Mouse (Mus musculus): ENCODE data around the gene Ston2. TPM values are rescaled to one million over a fixed set of nuclear protein-coding genes. Genes with fewer than 3 reads are reported as not detected.

The Ston2 gene
- polyA plus RNA-seq, 1 experiment, result 12.3 TPM

DNA sequence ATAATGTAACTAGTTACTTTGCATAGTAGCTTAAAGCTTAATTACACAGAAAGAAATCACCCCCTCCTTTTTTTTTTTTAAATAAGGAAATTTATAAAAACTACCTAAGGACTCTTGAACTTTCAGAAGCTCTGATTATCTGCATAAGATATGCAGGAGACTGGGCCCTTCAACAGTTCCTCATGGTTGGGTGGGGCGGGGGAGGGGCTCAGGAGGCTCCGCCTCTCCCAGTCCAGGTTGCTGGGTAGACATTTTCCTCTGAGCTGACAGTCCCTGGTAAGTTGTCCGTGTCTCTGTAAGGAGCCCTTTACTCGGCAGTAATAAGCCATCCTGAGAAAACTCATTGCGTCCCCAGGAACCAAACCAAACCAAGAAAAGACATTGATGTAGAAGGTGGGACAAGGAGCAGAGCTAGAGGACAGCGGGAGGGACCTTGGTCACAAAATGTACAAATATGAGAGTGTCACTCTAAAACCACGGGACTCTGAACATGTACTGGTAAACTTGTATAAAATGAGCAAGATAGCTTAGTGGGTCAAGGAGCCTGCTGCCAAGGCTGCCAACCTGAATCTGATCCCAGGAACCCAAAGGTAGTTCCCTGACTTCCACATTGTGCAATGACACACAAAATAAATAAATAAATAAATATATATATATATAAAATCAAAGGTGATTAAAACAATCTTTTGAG is 88.6 kb downstream of the Ston2 start:
- Histone ChIP-seq H3K79me2 (ENCODE audit: control insufficient read depth, insufficient read depth) (no peaks in the 10 kb centered on the region), H3K4me2 (ENCODE audit: low read depth) (no peak overlapping the region), H3K4me3 (no peak overlapping the region), H3ac (ENCODE audit: control insufficient read depth, insufficient read length) (no peak overlapping the region), H3K36me3 (ENCODE audit: control insufficient read depth, insufficient read depth) (no peaks in the 10 kb centered on the region), H3K27me3 (ENCODE audit: control insufficient read depth, insufficient read depth, insufficient read length) (no peaks in the 10 kb centered on the region)
- TF ChIP-seq CEBPB (IDR thresholded peaks at IDR 0.05; ENCODE audit: insufficient read depth, poor library complexity, severe bottlenecking), result no peak
- no peak for TF ChIP-seq POLR2A (IDR thresholded peaks at IDR 0.05; ENCODE audit: insufficient read length, low read depth)
- TF ChIP-seq USF1 (IDR thresholded peaks at IDR 0.05; ENCODE audit: low read depth), result no peak
- TF ChIP-seq E2F4 (IDR thresholded peaks at IDR 0.05; ENCODE audit: insufficient read depth), result no peak
- TF ChIP-seq MYOD1 (IDR thresholded peaks at IDR 0.05; ENCODE audit: control insufficient read depth in 1 of 3, insufficient read length in 2 of 3, low read depth in 2 of 3), result no peak
- TF ChIP-seq TCF3 (IDR thresholded peaks at IDR 0.05; ENCODE audit: insufficient read length, low read depth), result no peak
- no peak for TF ChIP-seq TCF12 (IDR thresholded peaks at IDR 0.05; ENCODE audit: insufficient read depth, poor library complexity, severe bottlenecking)

DNA sequence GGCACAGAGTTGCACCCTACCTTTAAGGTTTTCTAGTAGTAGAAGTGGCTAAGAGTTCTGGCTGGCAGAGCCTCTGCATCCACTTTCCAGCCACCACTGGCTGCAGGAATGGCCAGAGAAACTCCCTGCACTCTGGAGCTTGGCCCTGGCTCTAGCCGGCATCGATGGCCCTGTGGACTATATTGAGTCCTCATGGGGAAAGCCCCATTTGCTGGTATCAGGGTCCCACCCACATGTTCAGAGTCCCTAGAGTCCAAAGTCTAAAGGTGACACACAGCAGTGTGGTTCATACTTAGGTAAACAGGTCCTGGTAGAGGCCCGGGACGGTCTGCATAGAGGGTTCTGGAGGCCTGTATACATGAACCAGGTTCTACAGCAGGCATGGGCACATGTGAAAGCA is 92.0 kb downstream of the Ston2 start:
- TF ChIP-seq E2F4 (IDR thresholded peaks at IDR 0.05; ENCODE audit: insufficient read depth) (no peak), MYOG (IDR thresholded peaks at IDR 0.05; ENCODE audit: control insufficient read depth in 1 of 3, insufficient read depth in 1 of 3, insufficient read length in 2 of 3, low read depth in 2 of 3) (no peak), CEBPB (IDR thresholded peaks at IDR 0.05; ENCODE audit: insufficient read depth, poor library complexity, severe bottlenecking) (no peak), TCF3 (IDR thresholded peaks at IDR 0.05; ENCODE audit: insufficient read length, low read depth) (no peak), TCF12 (IDR thresholded peaks at IDR 0.05; ENCODE audit: insufficient read depth, poor library complexity, severe bottlenecking) (no peak), SRF (IDR thresholded peaks at IDR 0.05; ENCODE audit: control insufficient read depth, insufficient read length, low read depth) (no peak), MYOD1 (IDR thresholded peaks at IDR 0.05; ENCODE audit: control insufficient read depth in 1 of 3, insufficient read length in 2 of 3, low read depth in 2 of 3) (no peak), POLR2AphosphoS2 (IDR thresholded peaks at IDR 0.05; ENCODE audit: insufficient read length, low read depth) (no peak), REST (IDR thresholded peaks at IDR 0.05; ENCODE audit: insufficient read depth, insufficient read length) (no peak), USF1 (IDR thresholded peaks at IDR 0.05; ENCODE audit: low read depth) (no peak), POLR2A (IDR thresholded peaks at IDR 0.05; ENCODE audit: insufficient read length, low read depth) (no peak)
- Histone ChIP-seq H3K4me3 (no peak overlapping the region), H3K36me3 (ENCODE audit: control insufficient read depth, insufficient read depth) (no peaks in the 10 kb centered on the region), H3K27me3 (ENCODE audit: control insufficient read depth, insufficient read depth, insufficient read length) (no peaks in the 10 kb centered on the region), H3K4me2 (ENCODE audit: low read depth) (no peak overlapping the region), H3K79me2 (ENCODE audit: control insufficient read depth, insufficient read depth) (no peaks in the 10 kb centered on the region), H3ac (ENCODE audit: control insufficient read depth, insufficient read length) (no peak overlapping the region)

DNA sequence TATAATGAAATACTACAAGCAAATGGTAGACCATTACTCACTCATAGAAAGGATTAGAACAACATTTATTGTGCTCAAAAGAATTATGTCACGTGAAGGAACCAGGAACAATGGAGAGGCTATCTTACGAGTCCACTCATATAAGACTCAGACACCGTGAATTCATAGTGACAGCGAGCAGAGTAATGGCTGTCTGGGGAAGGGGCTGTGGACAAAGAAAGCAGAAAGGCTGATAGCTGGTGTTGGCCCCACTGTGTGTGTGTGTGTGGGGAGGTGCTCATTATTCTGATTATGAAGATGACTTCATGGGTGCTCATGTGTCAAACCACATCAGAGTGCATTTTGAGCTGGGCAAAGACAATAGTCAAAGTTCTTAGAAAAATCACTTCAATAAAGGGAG is 92.4 kb downstream of the Ston2 start:
- no peaks in the 10 kb centered on the region for H3K79me2 ChIP-seq (ENCODE audit: control insufficient read depth, insufficient read depth)
- no peak overlapping the region for H3ac ChIP-seq (ENCODE audit: control insufficient read depth, insufficient read length)
- H3K4me2 ChIP-seq (ENCODE audit: low read depth), result no peak overlapping the region
- H3K36me3 ChIP-seq (ENCODE audit: control insufficient read depth, insufficient read depth), result no peaks in the 10 kb centered on the region
- no peak for TF ChIP-seq USF1 (IDR thresholded peaks at IDR 0.05; ENCODE audit: low read depth)
- TF ChIP-seq TCF3 (IDR thresholded peaks at IDR 0.05; ENCODE audit: insufficient read length, low read depth), result no peak
- no peak for TF ChIP-seq POLR2A (IDR thresholded peaks at IDR 0.05; ENCODE audit: insufficient read length, low read depth)
- no peak for TF ChIP-seq TCF12 (IDR thresholded peaks at IDR 0.05; ENCODE audit: insufficient read depth, poor library complexity, severe bottlenecking)
- no peak for TF ChIP-seq REST (IDR thresholded peaks at IDR 0.05; ENCODE audit: insufficient read depth, insufficient read length)
- no peak for TF ChIP-seq SRF (IDR thresholded peaks at IDR 0.05; ENCODE audit: control insufficient read depth, insufficient read length, low read depth)
- no peak for TF ChIP-seq MYOD1 (IDR thresholded peaks at IDR 0.05; ENCODE audit: control insufficient read depth in 1 of 3, insufficient read length in 2 of 3, low read depth in 2 of 3)
- no peak for TF ChIP-seq MAX (IDR thresholded peaks at IDR 0.05; ENCODE audit: low read depth)
- no peaks in the 10 kb centered on the region for H3K27me3 ChIP-seq (ENCODE audit: control insufficient read depth, insufficient read depth, insufficient read length)
- no peak overlapping the region for H3K4me3 ChIP-seq

DNA sequence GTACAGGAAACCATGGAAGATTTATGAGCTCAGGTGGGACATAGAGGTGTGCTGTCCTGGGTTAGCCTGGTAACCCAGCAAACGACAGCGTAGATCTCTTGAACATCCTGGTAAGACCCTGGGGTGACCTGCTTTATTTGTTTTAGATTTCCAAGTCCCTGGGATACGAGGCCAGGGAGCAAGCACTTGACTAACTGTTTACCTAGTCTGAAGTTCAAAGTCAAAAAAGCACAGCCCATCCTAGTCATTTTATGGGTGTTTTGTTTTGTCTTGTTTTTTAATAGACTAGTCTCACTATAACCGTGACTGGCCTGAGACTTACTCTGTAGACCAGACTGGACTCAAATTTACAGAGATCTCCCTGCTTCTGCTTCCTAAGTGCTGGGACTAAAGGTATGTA is 93.4 kb downstream of the Ston2 start:
- Histone ChIP-seq H3ac (ENCODE audit: control insufficient read depth, insufficient read length) (no peak overlapping the region), H3K27me3 (ENCODE audit: control insufficient read depth, insufficient read depth, insufficient read length) (no peaks in the 10 kb centered on the region), H3K36me3 (ENCODE audit: control insufficient read depth, insufficient read depth) (no peaks in the 10 kb centered on the region), H3K4me2 (ENCODE audit: low read depth) (no peak overlapping the region), H3K79me2 (ENCODE audit: control insufficient read depth, insufficient read depth) (no peaks in the 10 kb centered on the region), H3K4me3 (no peak overlapping the region)
- no peak for TF ChIP-seq E2F4 (IDR thresholded peaks at IDR 0.05; ENCODE audit: insufficient read depth)
- no peak for TF ChIP-seq SRF (IDR thresholded peaks at IDR 0.05; ENCODE audit: control insufficient read depth, insufficient read length, low read depth)
- TF ChIP-seq POLR2AphosphoS2 (IDR thresholded peaks at IDR 0.05; ENCODE audit: insufficient read length, low read depth), result no peak
- TF ChIP-seq CEBPB (IDR thresholded peaks at IDR 0.05; ENCODE audit: insufficient read depth, poor library complexity, severe bottlenecking), result no peak
- TF ChIP-seq REST (IDR thresholded peaks at IDR 0.05; ENCODE audit: insufficient read depth, insufficient read length), result no peak
- no peak for TF ChIP-seq MYOD1 (IDR thresholded peaks at IDR 0.05; ENCODE audit: control insufficient read depth in 1 of 3, insufficient read length in 2 of 3, low read depth in 2 of 3)
- TF ChIP-seq MAX (IDR thresholded peaks at IDR 0.05; ENCODE audit: low read depth), result no peak
- no peak for TF ChIP-seq USF1 (IDR thresholded peaks at IDR 0.05; ENCODE audit: low read depth)

DNA sequence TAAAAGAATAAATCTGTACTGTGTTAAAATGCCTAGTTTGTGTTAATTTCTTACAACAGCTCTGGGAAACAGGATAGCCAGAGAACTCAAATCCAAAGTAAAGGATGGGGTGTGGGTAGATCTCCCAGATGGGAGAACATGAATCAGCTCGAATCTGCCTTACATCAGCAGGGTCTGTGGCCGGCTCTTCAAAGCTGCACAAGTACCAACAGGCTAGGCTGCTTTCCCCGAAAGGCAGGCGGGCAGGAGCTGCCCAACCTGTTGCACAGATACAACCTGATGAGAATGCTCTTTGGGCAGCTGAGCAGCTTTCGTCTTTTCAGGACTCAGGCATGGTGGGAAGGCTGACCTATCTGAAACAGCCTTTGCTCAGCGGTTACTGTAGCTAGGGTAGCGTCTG is 94.6 kb downstream of the Ston2 start:
- H3K79me2 ChIP-seq (ENCODE audit: control insufficient read depth, insufficient read depth), result no peaks in the 10 kb centered on the region
- H3ac ChIP-seq (ENCODE audit: control insufficient read depth, insufficient read length), result no peak overlapping the region
- H3K27me3 ChIP-seq (ENCODE audit: control insufficient read depth, insufficient read depth, insufficient read length), result no peaks in the 10 kb centered on the region
- TF ChIP-seq MYOD1 (IDR thresholded peaks at IDR 0.05; ENCODE audit: control insufficient read depth in 1 of 3, insufficient read length in 2 of 3, low read depth in 2 of 3), result no peak
- TF ChIP-seq SRF (IDR thresholded peaks at IDR 0.05; ENCODE audit: control insufficient read depth, insufficient read length, low read depth), result no peak
- no peak for TF ChIP-seq POLR2AphosphoS2 (IDR thresholded peaks at IDR 0.05; ENCODE audit: insufficient read length, low read depth)
- TF ChIP-seq CEBPB (IDR thresholded peaks at IDR 0.05; ENCODE audit: insufficient read depth, poor library complexity, severe bottlenecking), result no peak
- no peak for TF ChIP-seq TCF3 (IDR thresholded peaks at IDR 0.05; ENCODE audit: insufficient read length, low read depth)
- TF ChIP-seq REST (IDR thresholded peaks at IDR 0.05; ENCODE audit: insufficient read depth, insufficient read length), result no peak
- H3K4me2 ChIP-seq (ENCODE audit: low read depth), result peak overlapping the region; percentile 14
- no peak overlapping the region for H3K4me3 ChIP-seq
- no peaks in the 10 kb centered on the region for H3K36me3 ChIP-seq (ENCODE audit: control insufficient read depth, insufficient read depth)
